Mouse (Mus musculus): Measurements from ENCODE around the gene Slc16a10. TPM values are rescaled to one million over a fixed set of nuclear protein-coding genes. Genes with fewer than 3 reads are reported as not detected.

Slc16a10 gene
- total and polyA plus RNA-seq, 2 experiments from 2014 or later = 1.5 to 2.5 TPM

DNA sequence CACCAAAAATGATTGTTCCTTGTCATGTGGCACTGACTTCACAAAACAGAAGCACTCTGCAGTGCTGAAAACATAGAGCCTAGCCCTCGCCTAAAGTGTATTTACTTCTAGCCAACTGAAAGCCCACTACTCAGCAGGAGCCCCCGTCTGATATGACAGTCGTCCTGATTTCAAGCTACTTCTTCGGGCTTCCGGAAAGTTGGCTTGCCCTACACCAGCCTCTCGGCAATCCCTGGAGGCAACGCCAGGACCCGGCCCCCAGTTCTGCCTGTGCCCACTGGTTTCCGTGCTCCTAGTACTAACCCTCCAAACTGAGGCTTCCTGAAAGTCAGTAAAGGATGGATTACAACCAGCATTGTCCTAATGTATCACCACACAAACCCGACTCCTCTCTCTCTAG lies 29.8 kb downstream of the Slc16a10 start:
- Histone ChIP-seq H3K9me3 (ENCODE audit: low read length) (no peaks in the 10 kb centered on the region), H3K9ac (no peak overlapping the region), H3K4me2 (ENCODE audit: low read depth) (no peak overlapping the region), H3K4me1 (ENCODE audit: insufficient read depth) (no peaks in the 10 kb centered on the region), H3K27ac (ENCODE audit: low read depth, low read length) (no peak overlapping the region), H3K36me3 (ENCODE audit: insufficient read depth) (no peaks in the 10 kb centered on the region), H3K4me3 (ENCODE audit: low read depth, low read length) (no peak overlapping the region), H3K27me3 (ENCODE audit: insufficient read depth, low read length) (no peaks in the 10 kb centered on the region)
- WGBS = 89% methylated on average over 10 of the region's 10 CpGs
- no peak for ATAC-seq
- no peak for TF ChIP-seq CTCF (IDR thresholded peaks at IDR 0.05; ENCODE audit: low read depth)
- DNase-seq = no peak

DNA sequence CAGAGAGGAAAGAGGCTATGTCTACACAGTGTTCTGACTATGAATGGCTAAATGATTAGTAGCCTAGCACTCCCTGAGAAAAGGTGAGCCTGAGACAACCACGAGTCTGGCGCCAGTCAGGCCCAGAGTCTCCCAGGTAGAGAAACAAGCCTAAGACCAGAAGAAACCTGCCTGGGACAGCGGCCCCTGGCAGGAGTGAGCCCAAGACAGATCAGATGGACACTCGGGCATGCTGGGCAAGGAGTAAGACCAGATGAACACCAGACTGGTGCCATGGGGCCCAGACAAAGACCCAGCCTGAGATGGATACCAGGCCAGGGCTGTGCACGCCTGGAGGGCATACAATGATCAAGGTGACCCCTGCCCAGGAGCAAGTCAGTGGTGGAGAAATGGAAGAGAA lies 32.5 kb downstream of the Slc16a10 start:
- 87% methylated on average over 5 of the region's 5 CpGs for WGBS
- Histone ChIP-seq H3K4me2 (ENCODE audit: low read depth) (no peak overlapping the region), H3K9ac (no peak overlapping the region), H3K27ac (ENCODE audit: low read depth, low read length) (no peak overlapping the region), H3K4me1 (ENCODE audit: insufficient read depth) (no peaks in the 10 kb centered on the region), H3K4me3 (ENCODE audit: low read depth, low read length) (no peak overlapping the region), H3K36me3 (ENCODE audit: insufficient read depth) (no peaks in the 10 kb centered on the region), H3K9me3 (ENCODE audit: low read length) (no peaks in the 10 kb centered on the region), H3K27me3 (ENCODE audit: insufficient read depth, low read length) (no peaks in the 10 kb centered on the region)
- ATAC-seq = no peak
- DNase-seq = no peak
- no peak for TF ChIP-seq CTCF (IDR thresholded peaks at IDR 0.05; ENCODE audit: low read depth)

DNA sequence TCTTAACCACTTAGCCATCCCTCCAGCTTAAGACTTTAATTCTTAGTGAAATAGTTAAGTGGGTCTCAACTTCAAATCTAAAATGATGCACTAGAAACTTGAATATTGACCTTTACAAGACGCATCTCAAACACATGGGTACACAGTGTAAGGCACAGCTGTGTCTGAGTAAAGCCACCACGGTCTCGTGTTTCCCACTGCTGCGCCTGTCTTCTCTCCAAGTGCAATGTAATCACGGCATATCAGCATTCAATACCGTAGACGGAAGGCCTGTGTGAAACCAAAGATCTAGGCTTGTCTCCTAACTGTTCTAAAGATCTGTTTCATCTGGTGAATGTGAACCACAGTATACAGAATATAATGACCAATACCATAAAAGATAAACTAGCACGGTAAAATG lies 33.1 kb downstream of the Slc16a10 start:
- DNase-seq (no peak), ATAC-seq (no peak)
- Histone ChIP-seq H3K4me2 (ENCODE audit: low read depth) (no peak overlapping the region), H3K9ac (no peak overlapping the region), H3K36me3 (ENCODE audit: insufficient read depth) (no peaks in the 10 kb centered on the region), H3K27ac (ENCODE audit: low read depth, low read length) (no peak overlapping the region), H3K9me3 (ENCODE audit: low read length) (no peaks in the 10 kb centered on the region), H3K4me1 (ENCODE audit: insufficient read depth) (no peaks in the 10 kb centered on the region), H3K27me3 (ENCODE audit: insufficient read depth, low read length) (no peaks in the 10 kb centered on the region), H3K4me3 (ENCODE audit: low read depth, low read length) (no peak overlapping the region)
- no peak for TF ChIP-seq CTCF (IDR thresholded peaks at IDR 0.05; ENCODE audit: low read depth)
- 92% methylated on average over 8 of the region's 8 CpGs for WGBS

DNA sequence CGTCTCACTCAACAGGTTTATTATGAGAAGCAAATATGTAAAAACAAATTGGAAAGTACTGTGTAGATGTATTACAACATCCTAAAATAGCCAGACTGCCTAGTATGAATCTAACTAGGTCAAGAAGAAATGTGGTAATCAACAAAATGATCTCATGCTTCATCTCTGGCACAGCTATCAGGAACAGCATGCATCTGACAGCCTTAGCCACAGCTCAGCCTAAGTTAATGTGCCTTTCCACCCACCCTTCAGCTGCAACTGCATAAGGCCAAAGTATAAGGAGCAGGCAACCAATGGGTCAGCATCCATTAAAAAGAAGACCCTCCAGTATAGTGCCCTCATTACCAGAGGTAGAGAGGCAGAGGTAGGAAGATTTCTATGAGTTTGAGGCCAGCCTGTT lies 34.1 kb downstream of the Slc16a10 start:
- H3K4me1 ChIP-seq (ENCODE audit: insufficient read depth) = no peaks in the 10 kb centered on the region

DNA sequence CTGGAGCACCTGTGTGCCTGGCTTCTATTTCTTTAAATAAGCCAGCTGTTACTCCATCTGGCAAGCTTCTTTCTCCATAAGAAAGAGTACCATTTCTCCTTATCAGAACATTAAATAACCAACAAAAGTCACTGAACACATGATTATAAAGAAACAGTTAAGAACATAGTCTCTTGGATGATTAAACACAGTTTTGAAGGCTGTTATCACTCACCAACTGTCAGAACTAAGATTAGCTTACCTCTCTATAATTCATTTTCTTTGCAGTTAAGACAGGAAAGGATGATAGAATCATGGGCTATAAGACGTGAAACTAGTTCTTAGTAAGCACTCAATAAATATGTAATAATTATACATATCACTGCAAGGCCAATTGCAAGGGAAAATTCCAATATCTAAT lies 36.9 kb downstream of the Slc16a10 start:
- Histone ChIP-seq H3K36me3 (ENCODE audit: insufficient read depth) (no peaks in the 10 kb centered on the region), H3K4me2 (ENCODE audit: low read depth) (no peak overlapping the region), H3K9me3 (ENCODE audit: low read length) (no peaks in the 10 kb centered on the region), H3K4me1 (ENCODE audit: insufficient read depth) (no peaks in the 10 kb centered on the region), H3K4me3 (ENCODE audit: low read depth, low read length) (no peak overlapping the region), H3K9ac (no peak overlapping the region), H3K27ac (ENCODE audit: low read depth, low read length) (no peak overlapping the region), H3K27me3 (ENCODE audit: insufficient read depth, low read length) (no peaks in the 10 kb centered on the region)
- WGBS = 86% methylated on average over 1 of the region's 1 CpGs
- ATAC-seq (no peak), DNase-seq (no peak)
- TF ChIP-seq CTCF (IDR thresholded peaks at IDR 0.05; ENCODE audit: low read depth) = no peak

More for the DNA sequence above, 34.1 kb downstream of the Slc16a10 start:
- 82% methylated on average over 1 of the region's 1 CpGs for WGBS
- Histone ChIP-seq H3K9ac (no peak overlapping the region), H3K4me2 (ENCODE audit: low read depth) (no peak overlapping the region), H3K4me3 (ENCODE audit: low read depth, low read length) (no peak overlapping the region), H3K27me3 (ENCODE audit: insufficient read depth, low read length) (no peaks in the 10 kb centered on the region), H3K36me3 (ENCODE audit: insufficient read depth) (no peaks in the 10 kb centered on the region), H3K27ac (ENCODE audit: low read depth, low read length) (no peak overlapping the region), H3K9me3 (ENCODE audit: low read length) (no peaks in the 10 kb centered on the region)
- TF ChIP-seq CTCF (IDR thresholded peaks at IDR 0.05; ENCODE audit: low read depth) = no peak
- DNase-seq (peak; percentile 17), ATAC-seq (peak; percentile 72)

DNA sequence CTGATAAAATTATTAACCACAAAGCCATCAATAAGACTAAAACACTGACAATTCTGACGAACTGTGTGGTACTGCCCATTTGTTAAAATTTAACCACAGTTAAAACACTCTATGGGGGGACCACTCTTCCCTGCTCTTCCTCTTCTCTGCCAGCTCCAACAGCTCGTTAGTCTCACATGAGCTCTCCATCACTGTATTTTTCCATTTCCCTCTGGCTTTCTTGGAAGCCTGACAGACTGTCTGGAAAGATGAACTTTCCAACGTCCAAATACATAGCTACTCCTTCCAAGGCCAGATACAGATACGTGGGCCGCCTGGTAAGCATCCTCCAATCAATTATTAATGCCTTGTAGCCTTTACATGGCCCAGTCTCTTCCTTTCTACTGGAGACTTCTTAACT lies 38.3 kb downstream of the Slc16a10 start:
- no peak overlapping the region for H3K4me3 ChIP-seq (ENCODE audit: low read depth, low read length)
- no peaks in the 10 kb centered on the region for H3K9me3 ChIP-seq (ENCODE audit: low read length)
- no peaks in the 10 kb centered on the region for H3K36me3 ChIP-seq (ENCODE audit: insufficient read depth)
- WGBS = 46% methylated on average over 5 of the region's 5 CpGs
- no peak for TF ChIP-seq CTCF (IDR thresholded peaks at IDR 0.05; ENCODE audit: low read depth)
- ATAC-seq (no peak), DNase-seq (no peak)
- no peak overlapping the region for H3K27ac ChIP-seq (ENCODE audit: low read depth, low read length)
- no peak overlapping the region for H3K4me2 ChIP-seq (ENCODE audit: low read depth)
- H3K9ac ChIP-seq = no peak overlapping the region
- no peaks in the 10 kb centered on the region for H3K27me3 ChIP-seq (ENCODE audit: insufficient read depth, low read length)
- no peaks in the 10 kb centered on the region for H3K4me1 ChIP-seq (ENCODE audit: insufficient read depth)

DNA sequence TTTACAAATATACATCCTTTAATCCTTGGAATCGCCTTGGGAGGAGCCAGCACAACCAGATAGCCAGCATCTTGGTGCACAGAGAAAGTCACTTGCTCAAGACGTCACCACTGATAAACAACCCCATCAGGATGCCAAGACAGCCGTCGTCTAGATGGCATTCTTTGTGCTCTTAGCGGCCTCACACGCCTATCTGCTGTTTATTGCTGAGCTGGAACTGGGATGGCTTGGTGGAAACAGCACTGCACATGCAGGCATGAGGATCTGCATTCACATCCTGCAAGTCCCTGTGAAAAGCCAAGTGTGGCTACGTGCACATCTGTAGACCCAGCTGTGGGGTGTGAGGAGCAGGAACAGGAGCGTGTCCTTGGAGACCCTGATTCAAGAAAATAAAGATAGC lies 39.1 kb downstream of the Slc16a10 start:
- Histone ChIP-seq H3K36me3 (ENCODE audit: insufficient read depth) (no peaks in the 10 kb centered on the region), H3K27me3 (ENCODE audit: insufficient read depth, low read length) (no peaks in the 10 kb centered on the region), H3K9me3 (ENCODE audit: low read length) (no peaks in the 10 kb centered on the region), H3K4me1 (ENCODE audit: insufficient read depth) (no peaks in the 10 kb centered on the region), H3K9ac (no peak overlapping the region), H3K27ac (ENCODE audit: low read depth, low read length) (no peak overlapping the region), H3K4me2 (ENCODE audit: low read depth) (no peak overlapping the region), H3K4me3 (ENCODE audit: low read depth, low read length) (no peak overlapping the region)
- no peak for ATAC-seq
- WGBS = 71% methylated on average over 8 of the region's 8 CpGs
- no peak for TF ChIP-seq CTCF (IDR thresholded peaks at IDR 0.05; ENCODE audit: low read depth)
- no peak for DNase-seq

DNA sequence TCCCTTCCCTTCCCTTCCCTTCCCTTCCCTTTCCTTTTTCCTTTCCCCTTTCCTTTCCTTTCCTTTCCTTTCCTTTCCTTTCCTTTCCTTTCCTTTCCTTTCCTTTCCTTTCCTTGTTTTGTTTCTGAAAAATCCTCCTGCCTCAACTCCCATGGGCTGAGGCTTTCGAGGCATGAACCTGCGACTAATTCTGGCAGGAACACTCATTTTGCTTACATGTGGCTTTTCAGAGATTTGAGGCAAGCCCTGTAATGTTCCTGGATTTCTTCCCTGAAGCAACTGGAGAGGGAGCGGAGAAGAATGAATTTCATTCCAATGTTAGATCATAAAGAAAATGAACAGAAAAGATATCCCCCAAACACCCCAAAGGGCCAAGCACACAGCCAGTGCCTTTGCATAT lies 39.9 kb downstream of the Slc16a10 start:
- 53% methylated on average over 3 of the region's 3 CpGs for WGBS
- no peaks in the 10 kb centered on the region for H3K9me3 ChIP-seq (ENCODE audit: low read length)
- no peaks in the 10 kb centered on the region for H3K27me3 ChIP-seq (ENCODE audit: insufficient read depth, low read length)
- no peaks in the 10 kb centered on the region for H3K4me1 ChIP-seq (ENCODE audit: insufficient read depth)
- no peaks in the 10 kb centered on the region for H3K36me3 ChIP-seq (ENCODE audit: insufficient read depth)
- H3K4me2 ChIP-seq (ENCODE audit: low read depth) = no peak overlapping the region
- ATAC-seq (no peak), DNase-seq (no peak)
- no peak overlapping the region for H3K9ac ChIP-seq
- no peak overlapping the region for H3K27ac ChIP-seq (ENCODE audit: low read depth, low read length)
- no peak overlapping the region for H3K4me3 ChIP-seq (ENCODE audit: low read depth, low read length)
- no peak for TF ChIP-seq CTCF (IDR thresholded peaks at IDR 0.05; ENCODE audit: low read depth)

Data from forebrain, postnatal 0 days (tissue).